ENCODE assay signal across 8 mouse cellular contexts in genomic region chr10:59241141-59241541, GRCm38 (mm10). TPM values are rescaled to one million over a fixed set of nuclear protein-coding genes. Genes with fewer than 3 reads are reported as not detected.
DNase-seq lines count a peak whose midpoint lies in the region; ATAC-seq lines count a peak whose summit lies in the region.

No protein-coding gene starts in this region.

- no peaks in the 10 kb centered on the region for H3K27me3 ChIP-seq in embryonic facial prominence, embryonic 12.5 days
- H3K27me3 ChIP-seq in embryonic facial prominence, embryonic 10.5 days (replicated peaks; ENCODE audit: low read depth, poor library complexity, severe bottlenecking), result no peaks in the 10 kb centered on the region

- no peaks in the 10 kb centered on the region for H3K4me1 ChIP-seq in embryonic facial prominence, embryonic 12.5 days
- H3K4me1 ChIP-seq in embryonic facial prominence, embryonic 10.5 days, result peaks cover 13% of the 10 kb centered on the region

- H3K36me3 ChIP-seq in embryonic facial prominence, embryonic 12.5 days, result no peaks in the 10 kb centered on the region
- H3K36me3 ChIP-seq in embryonic facial prominence, embryonic 10.5 days (replicated peaks), result no peaks in the 10 kb centered on the region

- 52% methylated on average over 3 of the region's 3 CpGs for WGBS in embryonic facial prominence, embryonic 12.5 days
- WGBS in embryonic facial prominence, embryonic 10.5 days, result 68% methylated on average over 3 of the region's 3 CpGs

- no peak overlapping the region for H3K4me3 ChIP-seq in embryonic facial prominence, embryonic 12.5 days
- H3K4me3 ChIP-seq in embryonic facial prominence, embryonic 10.5 days, result no peak overlapping the region

- DNase-seq in embryonic facial prominence, embryonic 10.5 days (ENCODE audit: low spot score), result no peak
- peak; percentile 48 to 78 for DNase-seq in urinary bladder, adult 18-20 months (ENCODE audit: low spot score in 2 of 2)
- no peak for DNase-seq in urinary bladder, adult 2 months (ENCODE audit: low spot score)
- DNase-seq in lung, adult 18-20 months, result peak; percentile 80 to 92
- DNase-seq in frontal cortex, postnatal 10 days (ENCODE audit: low spot score in 2 of 2), result no peak
- DNase-seq in spleen, adult 18-20 months, result no peak
- no peak for DNase-seq in thymus, adult 18-20 months

- no peak overlapping the region for H3K4me2 ChIP-seq in embryonic facial prominence, embryonic 12.5 days (replicated peaks)

- 0 out of 2 replicates have a peak, but pooled peaks have one; percentile 60 for ATAC-seq in embryonic facial prominence, embryonic 12.5 days (ENCODE audit: insufficient number of reproducible peaks, insufficient read depth, low FRiP score, low TSS enrichment)

- H3K27ac ChIP-seq in embryonic facial prominence, embryonic 12.5 days, result no peak overlapping the region
- H3K27ac ChIP-seq in embryonic facial prominence, embryonic 10.5 days (replicated peaks), result no peak overlapping the region

- H3K9ac ChIP-seq in embryonic facial prominence, embryonic 12.5 days, result no peak overlapping the region

- no peaks in the 10 kb centered on the region for H3K9me3 ChIP-seq in embryonic facial prominence, embryonic 12.5 days
- H3K9me3 ChIP-seq in embryonic facial prominence, embryonic 10.5 days, result no peaks in the 10 kb centered on the region

RNA-seq across cellular contexts. Expression of gene Sowahc, which starts 19.4 kb away (rescaled TPM):
- 15.1 and 16.6 TPM in 2 replicates for polyA plus RNA-seq in embryonic facial prominence, embryonic 12.5 days (2016; fragmentation: Nextera tagmentation; extraction: Ambion mirVana)
- polyA plus RNA-seq in embryonic facial prominence, embryonic 10.5 days (2016; fragmentation: Nextera tagmentation; extraction: Ambion mirVana), result 12.4 and 12.8 TPM in 2 replicates
- 31.7 and 34.0 TPM in 2 replicates for polyA plus RNA-seq in urinary bladder, adult 2 months (2012; rRNA removed)

RNA-seq across cellular contexts. Expression of gene Sept10, which starts 19.5 kb away (rescaled TPM):
- polyA plus RNA-seq in embryonic facial prominence, embryonic 12.5 days (2016; fragmentation: Nextera tagmentation; extraction: Ambion mirVana), result 32.1 and 36.8 TPM in 2 replicates
- 36.8 and 37.3 TPM in 2 replicates for polyA plus RNA-seq in embryonic facial prominence, embryonic 10.5 days (2016; fragmentation: Nextera tagmentation; extraction: Ambion mirVana)
- polyA plus RNA-seq in urinary bladder, adult 2 months (2012; rRNA removed), result 28.0 and 31.4 TPM in 2 replicates

Comparison
In these comparisons a context has a peak if more than half of its experiments do, and no peak if none do; other contexts are left out.
1. DNase-seq: peak in urinary bladder, adult 18-20 months (2 of 2) and lung, adult 18-20 months (2 of 2); none in embryonic facial prominence, embryonic 10.5 days (single experiment), urinary bladder, adult 2 months (single experiment), frontal cortex, postnatal 10 days (0 of 2), spleen, adult 18-20 months (0 of 2) and thymus, adult 18-20 months (0 of 2).